Mouse (Mus musculus) kidney, embryonic 16.5 days (tissue): Measurements from ENCODE around the gene Nfil3. TPM values are rescaled to one million over a fixed set of nuclear protein-coding genes. Genes with fewer than 3 reads are reported as not detected.

Experiments used
- ATAC-seq: fragments of 200-750 bp; cut with Nextera tagmentation; 2 replicates; pipeline ENCODE4 v1.8.0; 2017; ENCODE audit warnings: moderate TSS enrichment; ENCODE audit not compliant: low FRiP score, low TSS enrichment
- H3K27ac ChIP-seq: fragments of 300-500 bp; sonication (generic); 2 replicates; pipeline ENCODE4 v1.5.1; 2014; ENCODE audit warnings: low read length
- H3K27me3 ChIP-seq: fragments of 300-500 bp; sonication (generic); 2 replicates; pipeline ENCODE4 v1.6.1; 2014; ENCODE audit warnings: low read length, control low read depth, mixed read lengths; ENCODE audit not compliant: insufficient read depth
- H3K36me3 ChIP-seq: fragments of 300-500 bp; sonication (generic); 2 replicates; pipeline ENCODE4 v1.6.1; 2014; ENCODE audit warnings: low read length, control low read depth, mixed read lengths; ENCODE audit not compliant: insufficient read depth
- H3K4me1 ChIP-seq: fragments of 300-500 bp; sonication (generic); 2 replicates; pipeline ENCODE4 v1.6.1; 2014; ENCODE audit warnings: low read length, control low read depth, mixed read lengths; ENCODE audit not compliant: insufficient read depth
- H3K4me2 ChIP-seq: fragments of 300-500 bp; sonication (generic); replicated peaks from 2 replicates; pipeline ENCODE4 v1.6.1; 2014; ENCODE audit warnings: low read depth, low read length
- H3K4me3 ChIP-seq: fragments of 300-500 bp; sonication (generic); 2 replicates; pipeline ENCODE4 v1.5.1; 2014; ENCODE audit warnings: mild to moderate bottlenecking, low read length
- H3K9ac ChIP-seq: fragments of 300-500 bp; sonication (generic); replicated peaks from 2 replicates; pipeline ENCODE4 v1.6.1; 2014; ENCODE audit warnings: low read length
- H3K9me3 ChIP-seq: fragments of 300-500 bp; sonication (generic); 2 replicates; pipeline ENCODE4 v1.6.1; 2016; ENCODE audit warnings: low read length, control low read depth
- WGBS: fragments of 180-500 bp; shearing (Covaris S2); extraction: QIAGEN DNeasy Blood & Tissue Kit; methylation state at CpG from one replicate; pipeline ENCODE4 v1.1.7; 2014; 5-methylcytosine and 5-hydroxymethylcytosine counted together
- polyA plus RNA-seq: library from polyadenylated mRNA; unstranded; fragments of >200 nt; fragmentation: Nextera tagmentation; extraction: Ambion mirVana; gene quantifications from 2 replicates; pipeline ENCODE4 v1.2.1, GENCODE M21; 2015

Nfil3 gene
- polyA plus RNA-seq, 1 experiment from 2014 or later = 21.4 TPM

GRCm38 (mm10) chr13:52949211-52949610, 31.7 kb downstream of the Nfil3 start:
- no peak for ATAC-seq
- H3K4me3 ChIP-seq = no peak overlapping the region
- H3K4me1 ChIP-seq = no peaks in the 10 kb centered on the region
- no peaks in the 10 kb centered on the region for H3K27me3 ChIP-seq
- no peak overlapping the region for H3K9ac ChIP-seq
- WGBS = 81% methylated on average over 3 of the region's 3 CpGs
- no peaks in the 10 kb centered on the region for H3K9me3 ChIP-seq
- no peaks in the 10 kb centered on the region for H3K36me3 ChIP-seq
- no peak overlapping the region for H3K4me2 ChIP-seq
- H3K27ac ChIP-seq = no peak overlapping the region

DNA sequence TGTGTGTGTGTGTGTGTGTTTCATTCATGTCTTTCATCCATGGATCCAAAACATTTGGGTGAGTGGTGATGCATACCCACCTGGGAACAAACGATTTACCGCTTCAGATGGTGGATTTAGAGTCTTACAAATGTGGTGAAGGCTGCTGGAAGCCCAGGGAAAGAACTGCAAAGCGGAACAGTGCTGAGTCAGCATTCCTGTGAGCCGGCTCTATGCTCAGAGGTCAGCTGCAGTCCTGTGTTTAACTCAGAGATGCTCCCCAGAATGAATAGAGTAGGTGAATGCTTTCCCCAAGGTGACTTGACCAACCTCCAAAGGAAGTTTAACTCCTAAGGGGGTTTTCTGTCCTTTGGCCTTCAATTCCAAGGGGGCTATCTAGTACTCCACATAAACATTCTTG, 33.3 kb downstream of the Nfil3 start:
- H3K4me1 ChIP-seq = no peaks in the 10 kb centered on the region
- no peaks in the 10 kb centered on the region for H3K27me3 ChIP-seq
- ATAC-seq = no peak
- H3K9ac ChIP-seq = no peak overlapping the region
- no peaks in the 10 kb centered on the region for H3K9me3 ChIP-seq
- H3K36me3 ChIP-seq = no peaks in the 10 kb centered on the region
- no peak overlapping the region for H3K4me2 ChIP-seq
- WGBS = 75% methylated on average over 4 of the region's 4 CpGs
- no peak overlapping the region for H3K27ac ChIP-seq
- H3K4me3 ChIP-seq = no peak overlapping the region

DNA sequence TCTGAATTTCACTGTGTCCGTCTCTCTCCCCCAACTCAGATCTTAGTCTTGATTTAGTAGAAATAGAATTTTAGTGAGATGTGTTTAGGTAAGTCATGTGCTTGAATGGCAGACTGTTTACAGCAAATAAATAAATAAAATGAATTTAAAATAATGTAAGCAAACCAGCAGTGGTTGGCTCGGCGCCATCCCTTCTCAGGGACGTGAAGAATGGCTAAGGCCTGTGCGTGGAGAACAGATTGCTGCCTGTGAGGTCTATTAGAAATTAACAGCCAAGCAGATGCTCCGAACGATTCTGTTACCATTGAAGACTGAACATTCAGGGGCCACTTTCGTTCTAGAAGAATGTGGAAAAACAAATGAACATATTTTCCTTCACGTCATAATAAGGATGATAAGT, 35.1 kb downstream of the Nfil3 start:
- ATAC-seq = no peak
- Histone ChIP-seq H3K27me3 (no peaks in the 10 kb centered on the region), H3K4me1 (no peaks in the 10 kb centered on the region), H3K4me2 (no peak overlapping the region), H3K27ac (no peak overlapping the region), H3K9me3 (no peaks in the 10 kb centered on the region), H3K9ac (no peak overlapping the region), H3K4me3 (no peak overlapping the region), H3K36me3 (no peaks in the 10 kb centered on the region)
- WGBS = 79% methylated on average over 9 of the region's 9 CpGs

DNA sequence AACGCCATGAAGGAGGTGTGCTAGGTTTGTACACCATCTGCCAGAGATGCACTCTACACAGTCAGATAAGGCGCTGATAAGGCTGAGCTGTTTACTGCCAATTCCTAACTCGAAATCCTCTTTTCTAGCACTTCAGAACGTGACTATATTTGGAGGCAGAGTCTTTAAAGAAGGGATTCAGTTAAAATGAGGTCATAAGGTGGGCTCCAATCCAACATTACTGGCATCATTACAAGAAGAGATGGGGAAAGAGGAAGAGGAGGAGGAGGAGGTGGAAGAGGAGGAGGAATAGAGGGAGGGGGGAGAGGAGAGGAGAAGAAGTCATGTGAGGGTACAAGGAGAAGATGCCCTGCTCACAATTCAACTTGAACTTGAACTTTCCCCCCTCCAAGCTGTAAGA, 36.8 kb downstream of the Nfil3 start:
- no peaks in the 10 kb centered on the region for H3K4me1 ChIP-seq
- no peak overlapping the region for H3K4me3 ChIP-seq
- H3K36me3 ChIP-seq = no peaks in the 10 kb centered on the region
- ATAC-seq = no peak
- H3K4me2 ChIP-seq = no peak overlapping the region
- 73% methylated on average over 4 of the region's 4 CpGs for WGBS
- H3K27me3 ChIP-seq = no peaks in the 10 kb centered on the region
- H3K9ac ChIP-seq = no peak overlapping the region
- H3K9me3 ChIP-seq = no peaks in the 10 kb centered on the region
- no peak overlapping the region for H3K27ac ChIP-seq

DNA sequence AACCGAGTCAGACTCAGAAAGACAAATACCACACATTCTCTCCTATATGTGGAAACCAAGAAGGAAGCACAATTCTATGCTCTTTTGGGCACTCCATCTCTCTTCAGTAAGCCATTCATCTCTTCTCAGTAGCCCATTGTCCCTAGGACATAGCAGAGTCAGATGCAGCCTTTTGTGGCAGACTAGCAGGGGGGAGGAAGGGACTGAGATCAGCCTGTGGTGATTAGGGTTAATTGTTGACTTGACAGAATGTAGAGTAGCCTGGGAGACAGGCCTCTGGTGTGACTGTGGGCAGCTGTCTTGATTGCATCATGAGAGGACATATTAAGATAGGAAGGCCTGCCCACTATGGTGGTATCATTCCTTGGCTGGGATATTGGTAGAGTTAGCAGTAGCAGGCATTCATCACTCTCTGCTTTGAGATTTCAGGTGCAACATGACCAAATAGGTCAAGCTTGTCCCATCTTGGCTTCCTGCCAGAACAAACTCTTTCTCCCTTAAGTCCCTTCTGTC, 37.9 kb downstream of the Nfil3 start:
- ATAC-seq = no peak
- 89% methylated on average over 1 of the region's 1 CpGs for WGBS
- Histone ChIP-seq H3K9me3 (no peaks in the 10 kb centered on the region), H3K4me2 (no peak overlapping the region), H3K4me1 (no peaks in the 10 kb centered on the region), H3K27ac (no peak overlapping the region), H3K4me3 (no peak overlapping the region), H3K36me3 (no peaks in the 10 kb centered on the region), H3K27me3 (no peaks in the 10 kb centered on the region), H3K9ac (no peak overlapping the region)

GRCm38 (mm10) chr13:52940956-52941355, 39.9 kb downstream of the Nfil3 start:
- no peak for ATAC-seq
- WGBS = 64% methylated on average over 7 of the region's 7 CpGs

DNA sequence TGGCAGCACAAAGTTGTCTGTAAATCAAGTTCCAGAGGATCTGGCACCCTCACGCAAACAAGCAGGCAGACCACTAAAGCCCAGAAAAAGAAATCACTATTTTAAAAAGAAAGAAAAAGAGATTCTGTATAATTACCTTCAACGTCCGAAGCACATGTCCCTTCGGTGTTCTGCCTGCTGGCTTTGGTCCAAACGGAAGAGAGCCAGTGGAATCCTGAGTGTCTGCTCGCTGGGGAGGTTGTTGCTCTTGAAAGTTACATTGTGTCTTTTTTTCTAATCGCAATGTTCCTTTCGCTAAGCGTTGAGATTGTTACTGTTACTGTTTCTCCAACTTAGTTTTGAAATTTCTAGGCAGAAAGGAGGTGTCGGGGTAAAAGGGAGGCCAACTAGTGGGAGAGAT, 50.3 kb downstream of the Nfil3 start:
- 57% methylated on average over 10 of the region's 10 CpGs for WGBS

More at GRCm38 (mm10) chr13:52940956-52941355, 39.9 kb downstream of the Nfil3 start:
- no peak overlapping the region for H3K4me3 ChIP-seq
- H3K4me1 ChIP-seq = no peaks in the 10 kb centered on the region
- no peaks in the 10 kb centered on the region for H3K27me3 ChIP-seq
- H3K9me3 ChIP-seq = no peaks in the 10 kb centered on the region
- H3K36me3 ChIP-seq = no peaks in the 10 kb centered on the region
- no peak overlapping the region for H3K4me2 ChIP-seq
- no peak overlapping the region for H3K27ac ChIP-seq
- no peak overlapping the region for H3K9ac ChIP-seq

GRCm38 (mm10) chr13:52929209-52930171, 51.4 kb downstream of the Nfil3 start, which contains the start of gene Auh:
Gene Auh (minus strand): TSS chr13:52929681.
- H3K27me3 ChIP-seq = no peaks in the 10 kb centered on the region
- no peaks in the 10 kb centered on the region for H3K36me3 ChIP-seq
- peaks cover 6% of the 10 kb centered on the region; the same call in 1 of the 2 replicates for H3K9me3 ChIP-seq
- ATAC-seq = peak; percentile 96
- H3K4me2 ChIP-seq = peak within 1 kb of the TSS; percentile 61
- WGBS = under 1% methylated on average over 62 of the region's 63 CpGs
- peak within 1 kb of the TSS; percentile 83 for H3K27ac ChIP-seq
- peak within 1 kb of the TSS; percentile 85 for H3K4me3 ChIP-seq
- peak within 1 kb of the TSS; percentile 90 for H3K9ac ChIP-seq
- H3K4me1 ChIP-seq = peaks cover 26% of the 10 kb centered on the region

More for the DNA sequence above, 50.3 kb downstream of the Nfil3 start:
- H3K9me3 ChIP-seq = no peaks in the 10 kb centered on the region
- ATAC-seq = no peak
- H3K4me3 ChIP-seq = no peak overlapping the region
- H3K9ac ChIP-seq = no peak overlapping the region
- H3K4me1 ChIP-seq = peaks cover 26% of the 10 kb centered on the region
- H3K27me3 ChIP-seq = no peaks in the 10 kb centered on the region
- no peak overlapping the region for H3K27ac ChIP-seq
- H3K36me3 ChIP-seq = no peaks in the 10 kb centered on the region
- no peak overlapping the region for H3K4me2 ChIP-seq

DNA sequence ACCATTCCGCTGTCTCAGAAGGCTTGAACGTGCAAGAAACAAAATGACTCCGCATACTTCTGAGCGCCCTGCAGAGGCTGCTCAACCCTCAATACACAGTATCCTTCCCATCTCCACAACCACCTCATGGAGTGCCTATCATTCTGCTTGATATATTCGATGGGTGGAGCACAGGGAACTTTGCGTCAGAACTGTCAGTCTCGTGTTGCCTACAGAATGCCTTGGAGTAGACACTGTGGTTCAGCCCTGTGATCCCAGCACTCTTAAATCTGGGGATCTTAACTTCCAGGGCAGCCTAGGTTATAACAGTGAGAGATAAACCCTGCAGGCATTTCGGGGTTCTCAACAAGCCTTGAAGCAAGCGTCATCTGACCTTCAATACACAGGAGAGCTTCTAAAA, 52.5 kb downstream of the Nfil3 start:
- 61% methylated on average over 9 of the region's 9 CpGs for whole genome bisulfite sequencing
- H3K9me3 ChIP-seq = peaks cover 6% of the 10 kb centered on the region; the same call in 1 of the 2 replicates
- peaks cover 22% of the 10 kb centered on the region for H3K4me1 ChIP-seq
- peak overlapping the region; percentile 90 for H3K9ac ChIP-seq
- no peaks in the 10 kb centered on the region for H3K36me3 ChIP-seq
- H3K4me2 ChIP-seq = peak overlapping the region; percentile 61
- no peak for ATAC-seq
- H3K27me3 ChIP-seq = no peaks in the 10 kb centered on the region
- peak overlapping the region; percentile 85 for H3K4me3 ChIP-seq
- H3K27ac ChIP-seq = no peak overlapping the region

- Histone ChIP-seq H3K4me1 (peaks cover 16% of the 10 kb centered on the region), H3K9me3 (peaks cover 6% of the 10 kb centered on the region; the same call in 1 of the 2 replicates), H3K4me2 (no peak overlapping the region), H3K27me3 (no peaks in the 10 kb centered on the region), H3K36me3 (no peaks in the 10 kb centered on the region), H3K4me3 (no peak overlapping the region), H3K9ac (no peak overlapping the region), H3K27ac (no peak overlapping the region)
- 69% methylated on average over 5 of the region's 5 CpGs for WGBS
- no peak for ATAC-seq
These were observed 56.4 kb downstream of the Nfil3 start for GRCm38 (mm10) chr13:52924457-52924856.
